Mouse (Mus musculus): Measurements from ENCODE around the gene Vmn1r214.

Vmn1r214 gene

DNA sequence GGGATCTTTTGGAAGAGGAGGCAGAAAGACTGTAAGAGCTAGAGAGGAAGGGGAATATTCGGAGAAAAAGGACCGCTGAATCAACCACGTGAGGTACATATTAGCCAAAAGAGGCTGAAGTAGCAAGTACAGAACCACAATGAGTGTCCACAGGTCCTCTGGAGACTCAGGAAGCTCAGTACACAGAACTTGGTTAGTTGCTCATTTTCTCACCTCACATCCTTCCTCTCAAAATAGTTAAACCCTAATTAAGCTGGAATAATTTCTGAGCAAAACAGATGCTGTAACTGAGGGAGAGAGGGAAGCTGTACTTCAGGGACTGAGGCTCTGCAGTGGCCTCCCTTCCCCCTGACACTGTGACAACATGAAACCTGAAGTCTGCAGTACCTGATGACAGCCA is at the start of gene Vmn1r214:
Gene Vmn1r214, plus strand, starts transcription at position 301 of the 400 bp plus-strand sequence.
- DNase-seq (ENCODE audit: low spot score) = no peak

DNA sequence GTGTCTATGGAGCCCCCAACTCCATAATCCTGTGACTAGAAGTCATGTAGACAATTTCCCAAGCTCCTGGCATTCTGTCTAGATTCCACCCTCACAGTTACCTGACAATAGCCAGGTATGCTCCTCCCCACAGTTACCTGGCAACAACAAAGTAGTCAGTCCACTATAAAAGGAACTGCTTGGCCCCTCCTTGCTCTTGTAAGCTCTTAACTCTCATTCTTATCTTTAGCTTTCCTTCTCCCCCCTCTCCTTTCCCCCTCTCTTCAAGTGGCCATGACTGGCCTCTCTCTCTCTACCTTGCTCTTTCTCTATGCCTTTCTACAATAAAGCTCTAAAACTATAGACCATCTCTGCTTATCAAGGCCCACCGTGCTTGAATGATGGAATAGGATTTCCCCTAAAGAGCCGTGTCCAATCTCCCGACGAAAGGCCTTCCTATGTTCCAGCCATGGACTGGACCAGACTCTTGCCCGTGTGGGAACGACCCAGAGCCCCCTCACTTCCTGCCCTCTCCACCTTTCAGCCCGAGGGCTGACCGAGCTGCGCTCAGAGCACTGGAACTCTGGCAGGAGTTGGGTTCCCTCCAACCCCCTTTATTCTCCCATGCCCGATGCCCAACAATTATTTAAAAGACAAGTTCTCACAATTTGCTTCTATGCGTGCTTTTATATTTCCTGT is 39.9 kb upstream of the Vmn1r214 start:
- DNase-seq (ENCODE audit: low spot score) = no peak

DNA sequence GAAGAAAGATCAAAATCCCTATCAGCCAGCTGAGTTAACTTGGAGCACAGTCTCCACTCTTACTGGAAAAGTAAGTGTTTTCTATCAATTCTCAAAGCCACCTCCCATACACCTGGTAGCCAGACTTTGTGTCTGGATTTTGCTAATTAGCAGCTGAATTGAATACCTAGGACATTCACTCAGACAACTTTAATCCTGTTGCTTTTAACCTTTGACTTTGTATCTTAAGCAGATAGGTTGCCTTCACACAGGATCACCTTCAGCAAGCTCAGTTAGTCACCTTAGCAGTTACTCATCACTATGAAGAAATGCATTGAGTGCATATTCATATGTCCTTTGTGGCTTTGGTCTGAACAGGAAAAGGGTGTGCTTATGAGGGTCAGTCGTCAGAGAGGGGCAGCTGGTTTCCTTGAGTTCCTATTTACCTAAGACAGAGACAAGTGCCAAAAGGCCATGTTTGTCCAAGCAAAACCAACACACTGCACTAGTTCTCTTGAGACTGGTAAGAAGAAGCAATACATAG is 38.0 kb upstream of the Vmn1r214 start:
- no peak for DNase-seq (ENCODE audit: low spot score)

DNA sequence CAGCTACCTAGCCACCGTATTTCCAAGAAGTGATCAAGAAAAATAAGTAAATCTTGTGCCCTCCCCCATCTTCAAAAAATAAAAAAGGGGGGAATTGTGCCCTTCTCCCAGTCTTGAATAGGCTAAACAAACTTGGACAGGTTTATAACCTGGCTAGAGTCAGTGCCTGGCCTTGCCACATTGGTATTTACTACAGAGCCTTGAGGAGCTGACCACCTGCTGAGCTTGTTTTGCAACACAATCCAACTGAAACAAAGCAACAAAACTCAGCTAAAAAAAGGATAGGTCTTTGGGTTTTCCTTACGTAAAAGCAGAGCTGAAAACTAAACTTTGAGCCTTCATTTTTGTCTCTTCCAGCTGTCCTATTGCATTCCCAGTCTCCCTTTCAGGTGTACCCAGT is 37.5 kb upstream of the Vmn1r214 start:
- no peak for DNase-seq (ENCODE audit: low spot score)

DNA sequence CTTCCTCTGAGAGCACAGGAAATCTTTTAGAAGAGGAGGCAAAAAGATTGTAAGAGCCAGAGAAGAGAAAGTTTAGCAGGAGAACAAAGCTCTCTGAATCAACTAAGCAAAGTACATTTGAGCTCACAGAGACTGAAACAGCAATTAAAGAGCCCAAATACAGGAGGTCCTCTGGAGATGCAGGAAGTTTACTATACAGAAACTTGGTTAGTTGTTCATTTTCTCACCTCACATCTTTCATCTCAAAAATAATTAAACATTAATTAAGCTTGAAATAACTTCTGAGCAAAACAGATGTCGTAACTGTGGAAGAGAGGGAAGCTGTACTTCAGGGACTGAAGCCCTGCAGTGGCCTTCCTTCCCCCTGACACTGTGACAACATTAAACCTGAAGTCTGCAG is 22.9 kb upstream of the Vmn1r214 start, which contains the start of gene Vmn1r213:
Gene Vmn1r213, plus strand, starts transcription at position 301 of the 400 bp plus-strand sequence.
- DNase-seq (ENCODE audit: low spot score) = no peak

DNA sequence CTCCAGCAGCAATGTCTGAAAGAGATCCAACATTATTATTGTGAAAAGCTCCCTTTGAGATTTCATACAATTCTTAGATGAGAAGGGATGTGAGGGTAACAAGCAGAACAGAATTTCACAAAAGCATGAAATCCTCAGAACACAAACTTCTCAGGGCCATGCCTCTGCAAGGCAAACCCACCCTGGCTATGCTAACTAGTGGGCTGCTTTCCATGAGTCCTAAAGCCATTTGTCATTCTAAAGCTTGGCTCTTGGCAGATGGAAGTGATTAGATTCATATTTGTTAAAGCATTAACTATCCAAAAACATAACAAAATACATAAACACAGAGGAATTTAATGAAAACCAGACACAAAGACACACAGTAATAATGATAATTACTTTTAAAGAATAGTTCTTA is 12.1 kb upstream of the Vmn1r214 start:
- DNase-seq (ENCODE audit: low spot score) = no peak

DNA sequence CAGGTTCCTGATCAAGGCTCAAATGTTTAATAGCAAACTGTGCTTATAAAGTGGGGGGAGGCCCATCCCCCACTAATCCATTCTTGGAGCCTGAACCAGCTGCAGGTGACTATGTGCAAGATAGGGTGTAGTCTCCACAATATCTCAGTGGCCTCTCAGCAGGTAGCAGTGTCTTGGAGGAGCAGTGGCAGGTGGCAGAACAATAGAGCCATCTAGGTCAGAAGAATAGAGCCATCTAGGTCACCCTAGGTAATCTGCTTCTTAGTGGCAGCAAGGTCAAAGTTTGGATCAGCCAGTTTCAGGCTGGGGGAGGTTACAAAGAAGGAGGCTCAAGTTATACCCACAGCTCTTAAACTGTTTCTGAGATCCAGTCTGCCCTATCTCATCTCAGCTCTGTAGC is 5.4 kb upstream of the Vmn1r214 start:
- no peak for DNase-seq (ENCODE audit: low spot score)

DNA sequence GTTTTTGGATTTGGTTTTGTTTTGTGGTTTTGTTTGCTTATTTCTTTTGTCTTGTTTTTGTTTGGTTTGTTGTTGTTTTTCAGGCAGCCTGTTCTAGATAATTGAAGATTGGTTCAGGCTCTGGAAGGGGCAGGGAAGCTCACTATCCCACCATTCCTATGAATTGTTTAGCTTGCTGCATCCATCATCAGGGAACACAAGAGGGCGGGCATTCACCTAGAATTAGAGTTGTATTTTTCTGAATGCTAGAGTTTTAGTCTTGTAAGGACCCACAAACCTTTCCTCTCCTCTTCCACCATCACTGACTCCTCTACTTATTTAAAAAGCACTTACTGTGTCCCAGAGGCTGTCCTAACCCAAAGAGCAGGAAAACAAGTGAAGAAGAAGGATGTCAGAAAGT is 27.6 kb downstream of the Vmn1r214 start:
- DNase-seq (ENCODE audit: low spot score) = no peak

DNA sequence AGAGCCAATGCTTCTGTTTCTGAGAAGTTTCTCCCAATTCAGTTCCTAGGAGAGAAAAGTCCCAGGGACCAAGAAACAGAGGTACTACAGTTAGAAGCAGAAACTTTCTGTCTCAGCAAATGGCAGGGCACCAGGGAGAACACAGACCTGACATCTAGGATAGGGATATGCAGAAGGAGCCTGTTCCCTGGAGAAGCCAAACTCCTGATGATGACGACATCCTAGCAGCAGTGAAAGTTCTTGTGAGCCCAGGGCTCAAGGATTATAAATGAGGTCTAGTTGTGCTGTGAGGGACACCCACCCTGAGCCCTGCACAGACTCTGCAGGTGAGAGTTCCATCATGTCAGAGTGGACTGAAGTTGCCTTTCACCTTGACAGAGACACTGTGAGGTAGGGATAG is 37.5 kb downstream of the Vmn1r214 start, which contains the start of gene Vmn1r215:
Gene Vmn1r215, plus strand, starts transcription at position 301 of the 400 bp plus-strand sequence.
- no peak for DNase-seq (ENCODE audit: low spot score)

DNA sequence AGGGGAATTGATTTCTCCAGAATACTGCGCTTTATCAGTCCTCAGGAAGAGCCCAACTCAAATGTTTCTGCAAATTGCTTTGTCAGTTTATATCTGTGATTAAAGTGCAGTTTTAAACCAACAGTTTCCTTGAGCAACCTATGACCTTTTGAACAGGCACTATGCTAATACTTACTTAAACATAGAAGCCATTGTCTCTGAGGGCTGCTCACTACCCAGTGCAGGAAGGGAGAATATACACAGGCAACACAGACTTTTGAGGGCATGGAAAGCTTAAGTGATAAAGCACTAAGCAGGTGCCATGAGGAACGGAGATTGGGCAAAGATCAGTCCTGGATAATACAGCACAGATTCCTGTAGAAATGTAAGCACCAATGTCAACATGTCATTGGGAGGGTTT is 39.1 kb downstream of the Vmn1r214 start:
- no peak for DNase-seq (ENCODE audit: low spot score)
